Mouse (Mus musculus): ENCODE measurements around the gene Trak1. TPM values are rescaled to one million over a fixed set of nuclear protein-coding genes. Genes with fewer than 3 reads are reported as not detected.

Gene Trak1
- polyA plus RNA-seq, 1 experiment from 2014 or later: 58.4 TPM

DNA sequence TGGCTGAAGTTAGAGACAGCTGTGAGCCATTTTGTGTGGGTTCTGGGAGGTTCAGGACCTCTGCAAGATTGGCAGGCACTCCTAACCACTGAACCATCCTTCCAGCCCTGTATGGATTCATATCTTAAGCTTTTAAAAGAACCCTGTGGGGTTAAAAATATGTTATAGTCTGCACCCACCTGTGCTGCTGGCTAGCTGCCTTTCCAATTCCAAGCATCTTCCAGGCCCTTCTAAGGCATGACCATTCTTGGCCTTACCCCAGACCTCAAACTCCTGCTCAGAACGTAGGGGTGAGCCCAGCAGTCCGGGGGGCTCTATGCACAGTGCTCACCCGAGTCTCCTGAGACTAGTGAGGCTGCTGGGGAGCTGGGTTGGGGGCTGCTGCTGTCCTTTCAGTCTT, 121.7 kb downstream of the Trak1 start:
- no peak overlapping the region for H3K4me3 ChIP-seq
- 85% methylated on average over 3 of the region's 3 CpGs for WGBS
- H3K27ac ChIP-seq (replicated peaks): no peak overlapping the region
- no peak overlapping the region for H3K9ac ChIP-seq
- H3K36me3 ChIP-seq: 0 out of 2 replicates have a peak, but pooled peaks cover under 1% of the 10 kb centered on the region
- peaks cover 16% of the 10 kb centered on the region for H3K4me1 ChIP-seq (replicated peaks)
- H3K4me2 ChIP-seq: no peak overlapping the region
- no peaks in the 10 kb centered on the region for H3K27me3 ChIP-seq
- H3K9me3 ChIP-seq: no peaks in the 10 kb centered on the region
- no peak for ATAC-seq (ENCODE audit: low FRiP score, low read depth)

DNA sequence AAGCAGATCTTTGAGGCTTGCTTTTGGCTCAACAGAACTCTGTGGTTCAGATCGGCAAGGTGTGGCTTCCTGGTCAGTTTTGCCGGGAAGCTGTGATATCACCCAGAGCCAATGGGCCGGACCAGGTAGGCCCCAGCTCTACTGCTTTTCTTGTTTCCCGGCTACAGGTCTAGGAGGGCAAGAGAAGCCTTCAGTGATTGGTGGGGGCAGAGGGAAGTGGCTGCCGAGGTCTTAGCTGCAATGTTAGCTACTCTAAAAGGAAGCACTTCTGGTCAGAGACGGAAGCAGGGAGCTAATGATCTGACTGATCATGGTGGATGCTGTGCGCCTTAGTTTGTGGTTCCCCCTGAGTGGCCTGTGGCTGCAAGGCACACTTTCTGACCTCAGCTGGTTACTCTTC, 122.3 kb downstream of the Trak1 start:
- Histone ChIP-seq H3K9me3 (no peaks in the 10 kb centered on the region), H3K27me3 (no peaks in the 10 kb centered on the region), H3K4me3 (no peak overlapping the region), H3K4me2 (no peak overlapping the region), H3K27ac (replicated peaks) (no peak overlapping the region), H3K4me1 (replicated peaks) (peaks cover 19% of the 10 kb centered on the region), H3K36me3 (no peaks in the 10 kb centered on the region), H3K9ac (no peak overlapping the region)
- 92% methylated on average over 7 of the region's 7 CpGs for WGBS
- ATAC-seq (ENCODE audit: low FRiP score, low read depth): no peak

DNA sequence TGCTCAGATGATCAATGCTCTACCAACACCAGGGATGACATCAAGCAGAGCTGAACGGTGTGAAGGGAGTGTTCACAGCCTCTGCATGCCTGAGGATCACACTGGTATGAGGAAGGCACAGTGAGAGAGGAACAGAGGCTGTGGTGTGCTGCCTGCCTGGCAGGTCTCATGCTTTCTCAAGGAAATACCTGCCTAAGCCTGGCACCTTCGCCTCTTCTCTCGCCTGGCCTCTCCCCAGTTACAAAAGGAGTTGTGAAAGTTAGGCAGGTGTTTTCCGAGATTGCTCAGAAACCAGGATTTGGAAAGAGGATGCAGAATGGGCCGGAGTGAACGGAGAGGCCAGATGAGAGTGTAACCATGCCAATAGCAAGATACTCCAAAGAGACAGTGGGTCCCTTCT, 123.5 kb downstream of the Trak1 start:
- no peak for ATAC-seq (ENCODE audit: low FRiP score, low read depth)
- peaks cover 19% of the 10 kb centered on the region for H3K4me1 ChIP-seq (replicated peaks)
- H3K4me3 ChIP-seq: no peak overlapping the region
- H3K9me3 ChIP-seq: no peaks in the 10 kb centered on the region
- H3K9ac ChIP-seq: no peak overlapping the region
- no peaks in the 10 kb centered on the region for H3K27me3 ChIP-seq
- H3K36me3 ChIP-seq: no peaks in the 10 kb centered on the region
- H3K4me2 ChIP-seq: no peak overlapping the region
- 94% methylated on average over 6 of the region's 6 CpGs for WGBS
- H3K27ac ChIP-seq (replicated peaks): no peak overlapping the region

DNA sequence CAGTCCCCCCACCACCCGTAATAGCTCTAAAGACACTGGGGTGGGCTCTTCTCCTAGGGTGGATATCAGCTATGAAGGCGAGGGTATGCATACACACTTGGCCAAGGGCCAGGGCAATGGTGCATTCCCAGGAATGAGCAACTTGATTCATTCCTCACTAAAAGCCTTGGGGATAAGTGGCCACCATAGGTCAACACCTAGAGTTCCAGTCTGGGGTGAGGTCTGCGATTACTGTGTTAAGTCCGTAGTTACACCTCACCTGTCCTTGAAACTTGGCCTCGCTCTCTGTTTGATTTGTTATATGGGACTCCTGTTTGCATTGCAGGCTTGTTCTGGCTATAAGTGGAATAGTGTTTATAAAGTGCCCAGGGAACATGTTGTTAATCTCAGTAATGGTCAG, 125.1 kb downstream of the Trak1 start:
- no peak for ATAC-seq (ENCODE audit: low FRiP score, low read depth)
- Histone ChIP-seq H3K4me3 (no peak overlapping the region), H3K9me3 (no peaks in the 10 kb centered on the region), H3K27me3 (no peaks in the 10 kb centered on the region), H3K9ac (no peak overlapping the region), H3K27ac (replicated peaks) (no peak overlapping the region), H3K4me1 (replicated peaks) (peaks cover 17% of the 10 kb centered on the region), H3K4me2 (no peak overlapping the region), H3K36me3 (no peaks in the 10 kb centered on the region)
- 81% methylated on average over 5 of the region's 5 CpGs for WGBS

DNA sequence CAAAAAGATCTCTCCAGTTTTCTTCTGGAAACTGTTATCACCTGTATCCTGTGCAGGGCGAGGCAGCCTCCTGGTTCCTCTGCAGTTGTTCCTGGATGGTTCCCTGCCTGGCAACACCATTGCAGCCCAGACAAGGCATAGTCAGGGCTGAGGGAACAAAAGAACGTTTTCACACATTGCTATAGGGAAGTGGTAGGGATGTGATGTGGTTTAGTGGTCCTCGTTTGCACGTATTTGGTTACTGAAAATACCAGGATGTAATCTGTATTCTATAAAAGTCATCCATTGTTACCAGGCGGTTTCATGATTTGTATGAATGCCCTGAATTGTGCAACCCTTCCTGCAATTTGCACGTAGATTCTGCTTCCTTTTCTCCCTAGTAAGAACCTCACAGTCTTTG, 126.3 kb downstream of the Trak1 start:
- H3K27ac ChIP-seq (replicated peaks): no peak overlapping the region
- 90% methylated on average over 6 of the region's 6 CpGs for WGBS

DNA sequence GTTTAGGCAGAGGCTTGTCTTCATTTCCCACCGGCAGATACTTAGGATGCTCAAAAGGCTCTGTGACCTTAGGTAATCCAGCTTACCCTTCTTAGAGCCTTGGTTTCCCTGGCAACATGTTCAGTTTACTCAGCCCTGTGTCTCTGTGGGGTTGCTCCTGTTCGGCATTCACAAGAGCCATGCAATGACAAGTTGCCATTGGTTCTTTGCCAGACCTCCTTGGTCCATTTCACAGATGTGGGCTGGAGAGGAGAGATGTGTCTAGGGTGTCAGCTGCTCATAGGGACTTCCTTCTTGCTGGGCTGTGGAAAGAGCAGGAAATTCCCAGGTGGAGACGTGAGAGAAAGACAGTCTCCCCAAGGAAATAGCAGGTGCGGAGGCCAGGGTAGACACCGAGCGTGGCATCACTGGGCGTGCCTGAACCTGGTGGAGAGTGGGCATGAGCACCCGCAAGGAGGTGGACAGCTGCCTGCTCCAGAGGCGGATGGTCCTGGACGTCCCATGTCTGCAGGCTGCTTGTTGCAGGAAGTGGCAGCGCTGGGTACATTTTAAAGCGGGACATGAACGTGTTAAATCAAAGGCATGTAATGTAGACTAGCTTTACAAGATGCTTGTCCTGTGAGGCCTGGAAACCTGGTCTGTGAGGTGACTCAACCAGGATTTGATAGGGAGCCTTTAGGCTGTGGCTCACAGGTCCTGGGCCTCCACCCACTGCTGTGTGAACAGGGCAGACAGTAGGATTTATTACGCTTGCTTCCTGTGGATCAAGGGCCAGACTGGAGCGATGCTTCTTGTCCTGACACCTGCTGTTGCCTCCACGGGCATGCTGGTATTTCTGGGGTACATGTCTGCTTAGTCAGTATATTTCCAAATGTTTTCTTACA, 127.2 kb downstream of the Trak1 start:
- WGBS: 77% methylated on average over 16 of the region's 16 CpGs
- no peaks in the 10 kb centered on the region for H3K27me3 ChIP-seq
- no peaks in the 10 kb centered on the region for H3K9me3 ChIP-seq
- H3K4me3 ChIP-seq: no peak overlapping the region
- H3K9ac ChIP-seq: no peak overlapping the region
- no peaks in the 10 kb centered on the region for H3K36me3 ChIP-seq
- peaks cover 19% of the 10 kb centered on the region for H3K4me1 ChIP-seq (replicated peaks)
- H3K4me2 ChIP-seq: no peak overlapping the region
- ATAC-seq (ENCODE audit: low FRiP score, low read depth): no peak
- H3K27ac ChIP-seq (replicated peaks): no peak overlapping the region

More for the DNA sequence above, 126.3 kb downstream of the Trak1 start:
- H3K36me3 ChIP-seq: no peaks in the 10 kb centered on the region
- no peak for ATAC-seq (ENCODE audit: low FRiP score, low read depth)
- peaks cover 17% of the 10 kb centered on the region for H3K4me1 ChIP-seq (replicated peaks)
- H3K4me2 ChIP-seq: no peak overlapping the region
- no peaks in the 10 kb centered on the region for H3K27me3 ChIP-seq
- H3K9ac ChIP-seq: no peak overlapping the region
- H3K4me3 ChIP-seq: no peak overlapping the region
- H3K9me3 ChIP-seq: no peaks in the 10 kb centered on the region

DNA sequence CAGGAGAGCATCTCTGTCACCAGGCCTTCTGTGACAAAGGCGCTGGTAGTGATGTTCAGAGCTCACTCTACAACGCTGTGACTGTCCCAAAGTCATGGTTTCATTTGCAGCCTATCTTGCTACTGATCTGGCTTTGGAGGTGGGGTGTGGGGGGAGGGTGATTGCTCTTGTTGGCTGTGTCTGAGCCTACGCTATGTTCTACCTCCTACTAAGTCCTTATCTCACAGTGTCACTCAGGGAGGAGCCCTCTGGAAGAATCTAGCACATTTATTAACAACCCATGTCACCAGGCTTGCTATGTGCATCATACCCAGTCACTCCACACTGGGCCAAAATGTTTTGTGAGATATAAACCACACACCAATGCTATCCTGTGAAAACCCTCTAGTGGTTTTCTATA, 129.1 kb downstream of the Trak1 start:
- peaks cover 33% of the 10 kb centered on the region for H3K4me1 ChIP-seq (replicated peaks)
- H3K27ac ChIP-seq (replicated peaks): no peak overlapping the region
- H3K27me3 ChIP-seq: no peaks in the 10 kb centered on the region
- H3K9me3 ChIP-seq: no peaks in the 10 kb centered on the region
- ATAC-seq (ENCODE audit: low FRiP score, low read depth): 0 out of 2 replicates have a peak, but pooled peaks have one; percentile 9
- no peak overlapping the region for H3K4me3 ChIP-seq
- H3K4me2 ChIP-seq: no peak overlapping the region
- H3K9ac ChIP-seq: no peak overlapping the region
- 84% methylated on average over 3 of the region's 3 CpGs for WGBS
- no peaks in the 10 kb centered on the region for H3K36me3 ChIP-seq

DNA sequence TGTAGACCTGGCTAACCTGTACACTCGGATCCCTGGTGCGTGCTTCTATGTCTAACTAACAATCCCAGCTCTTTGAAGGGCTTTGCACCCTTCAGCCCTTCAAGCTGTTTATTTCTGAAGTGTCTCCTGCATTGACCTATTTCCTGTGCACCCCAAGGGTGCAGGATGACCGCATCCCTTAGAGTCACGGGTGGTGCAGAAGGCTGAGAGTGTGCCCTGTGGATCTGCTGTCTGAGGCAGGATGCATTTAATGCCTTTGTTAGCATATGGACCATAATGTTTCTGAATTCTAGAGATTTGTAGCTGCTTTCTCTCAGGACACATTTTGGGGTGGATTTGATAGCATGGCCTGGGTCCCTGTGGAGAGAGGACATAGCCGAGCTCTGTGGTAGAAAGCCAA, 129.6 kb downstream of the Trak1 start:
- Histone ChIP-seq H3K9ac (no peak overlapping the region), H3K4me1 (replicated peaks) (peaks cover 29% of the 10 kb centered on the region), H3K27me3 (no peaks in the 10 kb centered on the region), H3K4me2 (no peak overlapping the region), H3K4me3 (no peak overlapping the region), H3K36me3 (no peaks in the 10 kb centered on the region), H3K9me3 (no peaks in the 10 kb centered on the region), H3K27ac (replicated peaks) (no peak overlapping the region)
- 89% methylated on average over 5 of the region's 5 CpGs for WGBS
- no peak for ATAC-seq (ENCODE audit: low FRiP score, low read depth)

DNA sequence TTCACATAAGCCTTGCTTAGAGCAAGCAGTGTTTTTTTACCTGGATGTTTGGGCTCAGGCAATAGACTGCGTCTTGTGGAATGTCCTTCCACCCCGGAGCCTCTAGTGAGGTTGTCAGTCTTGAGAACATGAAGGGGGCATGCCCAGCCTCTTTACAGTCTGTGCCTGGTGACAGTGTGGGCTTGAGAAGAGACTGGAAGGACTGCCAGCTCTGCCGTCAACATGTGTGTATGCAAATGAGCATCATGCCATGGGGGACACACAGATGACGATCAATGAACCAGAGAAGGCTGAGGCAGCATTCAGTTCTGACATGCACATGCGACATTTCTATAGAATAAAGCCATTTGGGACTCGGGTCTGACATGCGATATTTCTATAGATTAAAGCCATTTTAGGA, 132.3 kb downstream of the Trak1 start:
- Histone ChIP-seq H3K4me3 (no peak overlapping the region), H3K9ac (no peak overlapping the region), H3K4me2 (no peak overlapping the region), H3K4me1 (replicated peaks) (peaks cover 25% of the 10 kb centered on the region), H3K9me3 (no peaks in the 10 kb centered on the region), H3K36me3 (no peaks in the 10 kb centered on the region), H3K27ac (replicated peaks) (0 out of 2 replicates have a peak overlapping the region, but pooled peaks have one; percentile 14), H3K27me3 (no peaks in the 10 kb centered on the region)
- ATAC-seq (ENCODE audit: low FRiP score, low read depth): no peak
- 58% methylated on average over 7 of the region's 7 CpGs for WGBS

DNA sequence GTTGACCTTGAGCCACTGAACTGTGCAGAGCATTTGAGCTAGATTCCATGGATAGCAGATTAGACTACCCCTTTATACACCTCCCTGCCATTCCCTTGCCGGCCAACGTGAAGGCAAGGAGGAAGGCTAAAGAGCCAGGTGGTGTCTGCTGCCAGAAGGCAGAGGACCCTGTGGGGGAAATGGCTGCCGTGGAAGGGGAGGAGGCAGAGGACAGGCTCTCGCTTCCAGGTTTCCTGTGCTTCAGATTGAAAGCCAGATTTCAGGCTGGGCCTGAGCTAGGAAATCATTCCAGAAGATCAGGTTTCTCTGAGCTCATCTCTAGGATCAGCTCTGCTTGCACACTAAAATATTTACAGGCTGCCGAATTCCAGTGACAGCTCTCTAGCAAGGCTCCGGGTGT, 133.1 kb downstream of the Trak1 start:
- Histone ChIP-seq H3K27ac (replicated peaks) (peak overlapping the region; percentile 30; the same call in 1 of the 2 replicates), H3K4me2 (no peak overlapping the region)
- 62% methylated on average over 6 of the region's 6 CpGs for WGBS

DNA sequence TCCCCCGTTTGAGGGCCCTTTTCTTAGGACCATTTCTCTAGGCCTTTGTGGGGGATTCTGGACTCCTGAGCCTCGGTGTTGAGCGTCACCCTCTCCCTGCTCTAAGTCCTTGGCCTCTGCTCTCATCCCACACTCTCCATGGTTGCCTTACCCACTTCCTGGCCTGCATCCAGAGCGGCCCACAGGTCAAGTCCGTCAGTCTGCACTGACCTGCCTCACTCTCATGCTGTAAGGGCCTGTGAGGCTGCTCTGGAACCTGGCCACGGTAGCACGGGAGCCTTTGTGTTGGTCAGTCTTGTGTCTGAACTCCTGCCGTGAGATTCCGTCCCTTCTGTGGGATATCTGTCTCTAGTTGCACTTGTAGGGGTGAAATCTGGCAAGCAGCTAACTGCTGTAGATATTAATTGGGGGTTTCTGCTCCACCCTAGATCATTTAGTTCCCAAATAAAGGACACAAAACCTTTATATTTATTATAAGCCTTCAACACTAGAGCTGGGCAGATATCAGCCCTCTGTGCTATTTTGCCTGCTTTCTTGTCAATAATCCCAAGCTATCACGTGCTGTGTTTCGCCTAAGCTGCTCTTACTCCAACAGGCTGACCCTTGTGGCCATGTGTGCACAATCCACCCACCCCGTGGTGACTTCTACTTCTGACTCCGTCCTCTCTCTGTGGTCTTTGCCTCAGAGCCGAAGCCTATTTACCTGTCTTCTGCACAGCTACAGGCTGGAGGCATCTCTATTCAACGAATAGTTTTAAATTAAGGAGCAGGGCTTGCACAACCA, 136.6 kb downstream of the Trak1 start:
- H3K27ac ChIP-seq (replicated peaks): no peak overlapping the region
- 0 out of 2 replicates have a peak, but pooled peaks have one; percentile 6 for ATAC-seq (ENCODE audit: low FRiP score, low read depth)
- H3K9me3 ChIP-seq: no peaks in the 10 kb centered on the region
- H3K4me2 ChIP-seq: no peak overlapping the region
- 77% methylated on average over 15 of the region's 15 CpGs for WGBS
- H3K4me1 ChIP-seq (replicated peaks): peaks cover 23% of the 10 kb centered on the region
- H3K9ac ChIP-seq: no peak overlapping the region
- H3K27me3 ChIP-seq: no peaks in the 10 kb centered on the region
- H3K4me3 ChIP-seq: no peak overlapping the region
- H3K36me3 ChIP-seq: no peaks in the 10 kb centered on the region

More for the DNA sequence above, 133.1 kb downstream of the Trak1 start:
- ATAC-seq (ENCODE audit: low FRiP score, low read depth): no peak
- Histone ChIP-seq H3K9me3 (no peaks in the 10 kb centered on the region), H3K9ac (no peak overlapping the region), H3K4me3 (no peak overlapping the region), H3K27me3 (no peaks in the 10 kb centered on the region), H3K4me1 (replicated peaks) (peaks cover 23% of the 10 kb centered on the region), H3K36me3 (no peaks in the 10 kb centered on the region)

DNA sequence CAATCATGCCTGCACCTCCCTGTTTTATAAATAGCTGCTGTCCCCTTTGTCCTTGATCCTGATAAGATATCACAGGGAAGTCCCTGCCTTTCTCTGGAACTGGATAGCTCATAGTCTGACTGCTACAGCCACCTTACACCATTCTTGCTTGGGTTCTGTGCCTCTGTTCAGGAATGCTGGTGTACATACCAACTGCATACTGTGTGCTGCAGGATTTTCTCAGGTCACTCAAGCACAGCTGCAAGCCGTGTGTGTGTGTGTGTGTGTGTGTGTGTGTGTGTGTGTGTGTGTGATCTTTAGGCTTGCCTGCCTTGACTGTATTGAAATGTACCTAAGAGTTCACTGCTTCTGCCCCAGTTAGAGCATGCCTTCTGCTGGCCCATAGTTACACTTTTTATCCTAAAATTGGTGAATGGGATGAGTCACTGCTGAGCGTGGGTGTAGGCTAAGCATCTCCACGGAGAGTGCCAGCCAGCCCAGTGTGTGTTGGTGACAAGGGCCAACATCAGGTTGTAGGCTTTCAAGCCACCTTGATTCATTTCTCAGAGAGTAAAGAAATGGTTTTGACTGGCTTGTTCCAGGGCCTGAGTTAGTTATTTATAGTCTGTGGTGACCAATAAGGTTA, 138.1 kb downstream of the Trak1 start:
- Histone ChIP-seq H3K4me1 (replicated peaks) (peaks cover 11% of the 10 kb centered on the region), H3K9me3 (no peaks in the 10 kb centered on the region), H3K4me3 (no peak overlapping the region), H3K27me3 (no peaks in the 10 kb centered on the region), H3K4me2 (no peak overlapping the region), H3K9ac (no peak overlapping the region), H3K36me3 (no peaks in the 10 kb centered on the region), H3K27ac (replicated peaks) (no peak overlapping the region)
- ATAC-seq (ENCODE audit: low FRiP score, low read depth): no peak
- 75% methylated on average over 3 of the region's 3 CpGs for WGBS
